Mouse (Mus musculus) granulocyte monocyte progenitor cell, adult 5-6 weeks (primary cell): ENCODE results near the gene Ccdc14. TPM values are rescaled to one million over a fixed set of nuclear protein-coding genes. Genes with fewer than 3 reads are reported as not detected.
A peak's percentile ranks its signal among the peaks of the same experiment; 100 is the strongest.
"Not testable (repeated sequence)": the region's sequence is repeated elsewhere in the genome, so short reads cannot be mapped to it uniquely, and the experiment has no call there.

Source experiments
- ATAC-seq: replicated peaks from 2 replicates; pipeline ENCODE4 v1.8.0; 2016; ENCODE audit warnings: mild to moderate bottlenecking, moderate TSS enrichment, inconsistent platforms; ENCODE audit not compliant: poor library complexity, severe bottlenecking
- total RNA-seq, 2 experiments: library from RNA; stranded (forward) in 1 of 2; stranded (reverse) in 1 of 2; fragments of 200-712, 200-1000 nt in 1 of 2; fragments of >200 nt in 1 of 2; fragmentation: Nextera tagmentation in 1 of 2; gene quantifications; 2 replicates each; pipeline ENCODE4 v1.2.3; 2014 to 2017

The Ccdc14 gene
- total RNA-seq, 2 experiments from 2014 or later, result 10.1 to 11.5 TPM

GRCm38 (mm10) chr16:34706019-34706418 is 15.6 kb downstream of the Ccdc14 start:
- ATAC-seq, result no peak

- no peak for ATAC-seq
These were observed 16.1 kb downstream of the Ccdc14 start for GRCm38 (mm10) chr16:34706487-34706946.

- no peak for ATAC-seq
These were observed 21.1 kb downstream of the Ccdc14 start for GRCm38 (mm10) chr16:34711481-34711880.

- no peak for ATAC-seq
These were observed 34.7 kb downstream of the Ccdc14 start for GRCm38 (mm10) chr16:34725156-34725555.

GRCm38 (mm10) chr16:34728610-34729009 is 38.2 kb downstream of the Ccdc14 start:
- ATAC-seq, result not testable (repeated sequence)

- no peak for ATAC-seq
These were observed 39.0 kb downstream of the Ccdc14 start for GRCm38 (mm10) chr16:34729371-34729770.

- peak; percentile 93 for ATAC-seq
These were observed 48.3 kb downstream of the Ccdc14 start for GRCm38 (mm10) chr16:34738656-34739233.

- ATAC-seq, result no peak
These were observed 52.5 kb downstream of the Ccdc14 start for GRCm38 (mm10) chr16:34742930-34743329.

- ATAC-seq, result peak; percentile 94
These were observed 54.7 kb downstream of the Ccdc14 start, which contains the start of gene Mylk for GRCm38 (mm10) chr16:34745065-34745585. Gene Mylk, plus strand, starts transcription at chr16:34745210.

- ATAC-seq, result no peak
These were observed 57.8 kb downstream of the Ccdc14 start for GRCm38 (mm10) chr16:34748081-34748720.

- no peak for ATAC-seq
These were observed 59.1 kb downstream of the Ccdc14 start for GRCm38 (mm10) chr16:34749536-34749935.

GRCm38 (mm10) chr16:34752026-34752425 is 61.6 kb downstream of the Ccdc14 start:
- no peak for ATAC-seq

GRCm38 (mm10) chr16:34752977-34753376 is 62.6 kb downstream of the Ccdc14 start:
- peak; percentile 98 for ATAC-seq

- ATAC-seq, result no peak
These were observed 66.6 kb downstream of the Ccdc14 start for GRCm38 (mm10) chr16:34756991-34757390.

GRCm38 (mm10) chr16:34758205-34758604 is 67.8 kb downstream of the Ccdc14 start:
- no peak for ATAC-seq

- no peak for ATAC-seq
These were observed 73.7 kb downstream of the Ccdc14 start for GRCm38 (mm10) chr16:34763959-34764591.

- ATAC-seq, result no peak
These were observed 75.2 kb downstream of the Ccdc14 start for GRCm38 (mm10) chr16:34765666-34766065.

- no peak for ATAC-seq
These were observed 75.8 kb downstream of the Ccdc14 start for GRCm38 (mm10) chr16:34766193-34766592.

- peak; percentile 61 for ATAC-seq
These were observed 77.0 kb downstream of the Ccdc14 start for GRCm38 (mm10) chr16:34767443-34767842.

- no peak for ATAC-seq
These were observed 78.0 kb downstream of the Ccdc14 start for GRCm38 (mm10) chr16:34768436-34768835.

- peak; percentile 69 for ATAC-seq
These were observed 79.7 kb downstream of the Ccdc14 start for GRCm38 (mm10) chr16:34770127-34770526.
